Mouse (Mus musculus): Measurements from ENCODE around the gene Comt. TPM values are rescaled to one million over a fixed set of nuclear protein-coding genes. Genes with fewer than 3 reads are reported as not detected.
A peak's percentile ranks its signal among the peaks of the same experiment; 100 is the strongest.

Gene Comt
- total and polyA plus RNA-seq, 3 experiments, result 36.7 to 51.1 (median 47.5) TPM

DNA sequence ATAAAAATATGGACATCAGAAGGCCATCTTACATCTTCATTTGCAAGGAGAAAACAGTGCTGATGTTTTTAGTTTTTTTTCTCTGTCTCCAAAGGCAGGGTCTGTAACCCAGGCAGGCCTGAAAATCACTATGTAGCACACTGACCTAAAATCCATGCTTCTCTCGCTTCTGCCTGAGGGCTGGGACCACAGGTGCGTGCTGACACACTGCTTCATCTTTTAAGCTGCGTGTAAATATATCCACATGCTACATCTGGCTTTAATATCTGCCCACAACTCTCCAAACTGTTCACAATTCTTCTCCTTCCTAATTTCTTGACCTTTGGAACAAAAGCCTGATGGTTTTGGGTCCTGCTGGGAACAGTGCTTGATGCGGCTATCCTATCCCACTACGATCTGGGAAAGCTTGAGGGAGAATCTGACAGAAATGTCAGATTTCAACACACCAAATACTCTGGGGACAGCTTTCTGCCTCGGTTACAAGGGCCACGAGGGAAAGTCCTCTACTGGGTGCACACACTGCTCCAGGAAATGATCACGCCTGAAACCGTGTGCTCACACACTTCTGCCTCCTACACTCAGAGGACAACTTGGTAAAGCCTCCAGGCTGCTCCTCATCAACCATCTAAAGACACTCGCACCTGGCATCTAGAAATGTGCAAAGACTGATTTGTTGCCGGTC is 2.1 kb downstream of the Comt start:
- Histone ChIP-seq H3K4me3 (ENCODE audit: low read depth, low read length) (peak overlapping the region; percentile 36; the same call in 1 of the 2 replicates), H3K27me3 (ENCODE audit: insufficient read depth, low read length) (no peaks in the 10 kb centered on the region), H3K9me3 (replicated peaks) (no peaks in the 10 kb centered on the region), H3K4me1 (ENCODE audit: insufficient read depth, low read depth, low read length) (peaks cover 86% of the 10 kb centered on the region), H3K36me3 (replicated peaks) (peaks cover 54% of the 10 kb centered on the region)
- TF ChIP-seq GATA2 (IDR thresholded peaks at IDR 0.05; ENCODE audit: borderline replicate concordance, low read depth, low read length) (no peak), CTCF (IDR thresholded peaks at IDR 0.05; ENCODE audit: low read depth, low read length) (no peak), POLR2AphosphoS5 (IDR thresholded peaks at IDR 0.05; ENCODE audit: insufficient replicate concordance, low read depth, low read length) (no peak), TAL1 (conservative IDR thresholded peaks at IDR 0.05; ENCODE audit: low read depth, low read length) (no peak), GATA1 (IDR thresholded peaks at IDR 0.05; ENCODE audit: borderline replicate concordance, low read length) (no peak)
- ATAC-seq (ENCODE audit: extremely low read depth, insufficient number of reproducible peaks, low FRiP score, poor library complexity, severe bottlenecking), result no peak
- no peak for DNase-seq (ENCODE audit: low spot score)

DNA sequence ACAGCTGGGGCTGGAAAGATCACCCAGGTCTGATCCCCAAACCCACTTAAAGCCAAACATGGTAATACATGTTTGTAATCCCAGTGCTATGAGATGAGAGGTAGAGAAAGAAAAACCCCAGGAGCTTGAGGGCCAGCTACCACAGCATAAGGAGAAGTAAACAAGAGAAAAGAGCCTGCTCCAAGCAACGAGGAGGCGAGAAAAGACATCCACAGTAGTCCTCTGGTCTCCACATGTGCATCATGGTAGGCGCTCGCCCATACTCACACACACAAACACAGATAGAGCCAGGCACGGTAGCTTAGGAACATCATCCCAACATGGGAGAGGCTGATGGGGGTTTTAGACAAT is 2.8 kb downstream of the Comt start:
- no peak overlapping the region for H3K4me3 ChIP-seq (ENCODE audit: low read depth, low read length)
- DNase-seq (ENCODE audit: low spot score) (no peak), ATAC-seq (ENCODE audit: extremely low read depth, insufficient number of reproducible peaks, low FRiP score, poor library complexity, severe bottlenecking) (no peak)
- no peaks in the 10 kb centered on the region for H3K9me3 ChIP-seq (replicated peaks)
- H3K36me3 ChIP-seq (replicated peaks), result peaks cover 59% of the 10 kb centered on the region
- TF ChIP-seq TAL1 (conservative IDR thresholded peaks at IDR 0.05; ENCODE audit: low read depth, low read length), result no peak
- TF ChIP-seq GATA2 (IDR thresholded peaks at IDR 0.05; ENCODE audit: borderline replicate concordance, low read depth, low read length), result no peak
- TF ChIP-seq GATA1 (IDR thresholded peaks at IDR 0.05; ENCODE audit: borderline replicate concordance, low read length), result no peak
- TF ChIP-seq POLR2AphosphoS5 (IDR thresholded peaks at IDR 0.05; ENCODE audit: insufficient replicate concordance, low read depth, low read length), result no peak
- no peak for TF ChIP-seq CTCF (IDR thresholded peaks at IDR 0.05; ENCODE audit: low read depth, low read length)
- H3K4me1 ChIP-seq (ENCODE audit: insufficient read depth, low read depth, low read length), result peaks cover 86% of the 10 kb centered on the region
- no peaks in the 10 kb centered on the region for H3K27me3 ChIP-seq (ENCODE audit: insufficient read depth, low read length)

DNA sequence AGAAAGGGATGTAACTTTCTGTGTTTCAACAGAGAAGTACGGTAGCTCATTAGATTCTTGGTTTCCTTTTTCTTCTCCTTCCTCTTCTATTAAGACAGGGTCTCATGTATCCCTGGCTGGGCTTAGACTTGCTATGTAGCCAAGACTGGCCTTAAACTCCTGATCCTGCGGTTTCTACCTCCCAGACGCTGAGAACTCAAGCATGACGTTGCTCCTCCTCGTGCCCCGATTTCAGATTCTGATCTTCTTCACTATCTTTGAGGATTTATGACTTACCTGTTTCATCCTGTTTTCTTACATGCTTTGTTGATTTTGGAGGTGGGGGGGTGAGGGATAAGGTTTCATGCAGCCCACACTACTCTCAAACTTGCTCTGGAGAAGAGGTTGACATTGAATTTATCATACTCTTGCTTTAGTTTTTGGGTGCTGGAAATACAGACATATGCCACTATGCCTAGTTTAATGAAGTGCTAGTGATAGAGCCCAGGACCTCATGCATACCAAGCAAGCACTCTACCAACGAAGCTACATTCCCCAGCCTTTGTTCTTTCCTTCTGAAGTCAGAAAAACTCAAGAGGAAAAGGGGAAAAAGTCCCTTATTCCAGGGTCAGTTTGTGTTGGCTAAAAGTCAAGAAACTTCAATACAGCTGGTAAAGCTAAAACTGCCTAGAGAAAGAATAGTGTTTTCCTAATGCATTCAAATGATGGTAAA is 3.3 kb downstream of the Comt start:
- Histone ChIP-seq H3K27me3 (ENCODE audit: insufficient read depth, low read length) (no peaks in the 10 kb centered on the region), H3K9me3 (replicated peaks) (no peaks in the 10 kb centered on the region), H3K36me3 (replicated peaks) (peaks cover 64% of the 10 kb centered on the region), H3K4me1 (ENCODE audit: insufficient read depth, low read depth, low read length) (peaks cover 86% of the 10 kb centered on the region), H3K4me3 (ENCODE audit: low read depth, low read length) (no peak overlapping the region)
- TF ChIP-seq CTCF (IDR thresholded peaks at IDR 0.05; ENCODE audit: low read depth, low read length) (no peak), GATA1 (IDR thresholded peaks at IDR 0.05; ENCODE audit: borderline replicate concordance, low read length) (no peak), POLR2AphosphoS5 (IDR thresholded peaks at IDR 0.05; ENCODE audit: insufficient replicate concordance, low read depth, low read length) (no peak), TAL1 (conservative IDR thresholded peaks at IDR 0.05; ENCODE audit: low read depth, low read length) (no peak), GATA2 (IDR thresholded peaks at IDR 0.05; ENCODE audit: borderline replicate concordance, low read depth, low read length) (no peak)
- no peak for ATAC-seq (ENCODE audit: extremely low read depth, insufficient number of reproducible peaks, low FRiP score, poor library complexity, severe bottlenecking)
- DNase-seq (ENCODE audit: low spot score), result no peak

DNA sequence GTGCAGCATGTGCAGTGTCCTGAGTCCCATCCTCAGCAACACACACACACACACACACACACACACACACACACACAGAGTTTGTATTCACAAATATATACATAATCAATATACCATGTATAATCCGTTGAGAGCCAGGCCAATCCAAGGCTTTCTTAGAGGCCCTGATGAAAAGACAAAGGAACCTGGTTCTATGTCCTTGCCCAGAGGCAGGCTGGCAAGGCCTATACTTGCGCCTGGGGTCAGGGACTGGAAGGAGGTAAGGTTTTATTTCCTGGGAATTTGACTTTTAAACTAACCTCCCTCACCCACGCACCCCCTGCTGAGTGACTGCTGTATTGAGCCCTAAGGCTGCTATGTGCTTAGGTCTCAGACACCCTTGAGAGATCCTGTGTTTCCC is 6.1 kb downstream of the Comt start:
- Histone ChIP-seq H3K9me3 (replicated peaks) (no peaks in the 10 kb centered on the region), H3K4me3 (ENCODE audit: low read depth, low read length) (no peak overlapping the region), H3K4me1 (ENCODE audit: insufficient read depth, low read depth, low read length) (peaks cover 81% of the 10 kb centered on the region), H3K36me3 (replicated peaks) (peaks cover 78% of the 10 kb centered on the region), H3K27me3 (ENCODE audit: insufficient read depth, low read length) (no peaks in the 10 kb centered on the region)
- ATAC-seq (ENCODE audit: extremely low read depth, insufficient number of reproducible peaks, low FRiP score, poor library complexity, severe bottlenecking) (no peak), DNase-seq (ENCODE audit: low spot score) (no peak)
- TF ChIP-seq POLR2AphosphoS5 (IDR thresholded peaks at IDR 0.05; ENCODE audit: insufficient replicate concordance, low read depth, low read length) (no peak), CTCF (IDR thresholded peaks at IDR 0.05; ENCODE audit: low read depth, low read length) (no peak), GATA2 (IDR thresholded peaks at IDR 0.05; ENCODE audit: borderline replicate concordance, low read depth, low read length) (no peak), TAL1 (conservative IDR thresholded peaks at IDR 0.05; ENCODE audit: low read depth, low read length) (no peak), GATA1 (IDR thresholded peaks at IDR 0.05; ENCODE audit: borderline replicate concordance, low read length) (no peak)

DNA sequence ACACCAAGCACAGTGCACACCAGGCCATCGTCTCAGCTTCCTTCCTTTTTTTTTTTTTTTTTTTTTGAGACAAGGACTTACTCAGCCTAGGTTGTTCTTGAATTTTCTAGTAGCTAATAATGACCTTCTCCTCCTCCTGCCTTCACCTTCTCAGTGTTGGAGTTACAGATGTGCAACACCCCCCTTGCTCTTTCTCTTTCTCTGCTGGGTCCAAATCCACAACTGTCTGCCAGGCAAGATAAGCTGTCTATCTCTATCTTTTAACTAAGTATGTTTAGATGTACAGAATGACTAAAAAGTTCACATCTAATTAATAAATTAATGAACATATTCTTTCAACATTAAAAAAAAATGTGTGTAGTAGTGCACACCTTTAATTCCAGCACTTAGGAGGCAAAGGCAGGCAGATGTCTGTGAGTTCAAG is 7.0 kb downstream of the Comt start:
- no peak for DNase-seq (ENCODE audit: low spot score)
- TF ChIP-seq POLR2AphosphoS5 (IDR thresholded peaks at IDR 0.05; ENCODE audit: insufficient replicate concordance, low read depth, low read length), result no peak
- TF ChIP-seq TAL1 (conservative IDR thresholded peaks at IDR 0.05; ENCODE audit: low read depth, low read length), result peak; percentile 38; the same call in 1 of the 2 replicates
- no peak for TF ChIP-seq GATA1 (IDR thresholded peaks at IDR 0.05; ENCODE audit: borderline replicate concordance, low read length)
- TF ChIP-seq CTCF (IDR thresholded peaks at IDR 0.05; ENCODE audit: low read depth, low read length), result no peak
- Histone ChIP-seq H3K36me3 (replicated peaks) (peaks cover 85% of the 10 kb centered on the region), H3K4me3 (ENCODE audit: low read depth, low read length) (no peak overlapping the region; the same call in 1 of the 2 replicates), H3K4me1 (ENCODE audit: insufficient read depth, low read depth, low read length) (peaks cover 77% of the 10 kb centered on the region), H3K9me3 (replicated peaks) (no peaks in the 10 kb centered on the region), H3K27me3 (ENCODE audit: insufficient read depth, low read length) (no peaks in the 10 kb centered on the region)
- ATAC-seq (ENCODE audit: extremely low read depth, insufficient number of reproducible peaks, low FRiP score, poor library complexity, severe bottlenecking), result peak; percentile 67
